Mouse (Mus musculus) MEL (cell line): Measurements from ENCODE around the gene Unc80. TPM values are rescaled to one million over a fixed set of nuclear protein-coding genes. Genes with fewer than 3 reads are reported as not detected.

Experiments used
- DNase-seq: peaks from one replicate; pipeline ENCODE4 v3.0.0; 2011; ENCODE audit warnings: low read depth, low spot score
- H3K27ac ChIP-seq: 2 replicates; pipeline ENCODE4 v1.5.1; 2012; ENCODE audit warnings: low read depth, mild to moderate bottlenecking, control low read depth, low read length, moderate library complexity; ENCODE audit not compliant: control insufficient read depth
- H3K27me3 ChIP-seq, 2 experiments: fragments of 150-350 bp in 1 of 2; sonication (generic) in 1 of 2; 2 replicates each; pipeline ENCODE4 v1.6.1; 2012; ENCODE audit warnings: low read length in 2 of 2, mild to moderate bottlenecking in 2 of 2, improper control_type of control experiment in 1 of 2, moderate library complexity in 1 of 2; ENCODE audit not compliant: insufficient read depth in 2 of 2, control insufficient read depth in 1 of 2
- H3K36me3 ChIP-seq, 2 experiments: 2 replicates each; pipeline ENCODE4 v1.6.1; 2012 to 2014; ENCODE audit warnings: low read length in 2 of 2, improper control_type of control experiment in 1 of 2, inconsistent platforms in 1 of 2, mild to moderate bottlenecking in 1 of 2; ENCODE audit not compliant: insufficient read depth in 2 of 2, control insufficient read depth in 1 of 2
- H3K4me1 ChIP-seq, 2 experiments: fragments of 150-350 bp in 1 of 2; sonication (generic) in 1 of 2; 2 replicates each; pipeline ENCODE4 v1.6.1; 2012; ENCODE audit warnings: low read length in 2 of 2, improper control_type of control experiment in 1 of 2, mild to moderate bottlenecking in 1 of 2; ENCODE audit not compliant: insufficient read depth in 2 of 2, control insufficient read depth in 1 of 2
- H3K4me3 ChIP-seq, 2 experiments: fragments of 150-350 bp in 1 of 2; sonication (generic) in 1 of 2; 2 replicates each; pipeline ENCODE4 v1.5.1; 2012; ENCODE audit warnings: low read depth in 2 of 2, low read length in 2 of 2, mild to moderate bottlenecking in 2 of 2, moderate library complexity in 2 of 2, control low read depth in 1 of 2, improper control_type of control experiment in 1 of 2; ENCODE audit not compliant: control insufficient read depth in 1 of 2, insufficient read depth in 1 of 2
- H3K79me2 ChIP-seq: 2 replicates; pipeline ENCODE4 v1.6.1; 2012; ENCODE audit warnings: mild to moderate bottlenecking, low read length, moderate library complexity; ENCODE audit not compliant: control insufficient read depth, poor library complexity, insufficient read depth
- H3K9ac ChIP-seq: 2 replicates; pipeline ENCODE4 v1.6.1; 2012; ENCODE audit warnings: low read depth, mild to moderate bottlenecking, control low read depth, low read length, moderate library complexity; ENCODE audit not compliant: control insufficient read depth, poor library complexity, severe bottlenecking
- H3K9me3 ChIP-seq: fragments of 150-350 bp; sonication (generic); replicated peaks from 2 replicates; pipeline ENCODE4 v1.6.1; 2012; ENCODE audit warnings: mild to moderate bottlenecking, low read length, improper control_type of control experiment, moderate library complexity; ENCODE audit not compliant: insufficient read depth
- BHLHE40 ChIP-seq: IDR thresholded peaks from 2 replicates; pipeline ENCODE4 v1.6.1; 2012; ENCODE audit warnings: low read depth, mild to moderate bottlenecking, inconsistent platforms, low read length, improper control_type of control experiment, borderline replicate concordance
- CTCF ChIP-seq, 3 experiments: IDR thresholded peaks in 2 of 3; conservative IDR thresholded peaks in 1 of 3; 2 replicates each; pipeline ENCODE4 v1.5.1; 2011 to 2012; ENCODE audit warnings: low read length in 3 of 3, low read depth in 2 of 3, mild to moderate bottlenecking in 2 of 3, improper control_type of control experiment in 1 of 3, inconsistent platforms in 1 of 3, mixed read lengths in 1 of 3, moderate library complexity in 1 of 3; ENCODE audit not compliant: control insufficient read depth in 1 of 3, insufficient read depth in 1 of 3, poor library complexity in 1 of 3, severe bottlenecking in 1 of 3
- E2F4 ChIP-seq: IDR thresholded peaks from 2 replicates; pipeline ENCODE4 v1.6.1; 2011; ENCODE audit warnings: low read depth, low read length, improper control_type of control experiment, borderline replicate concordance
- ELF1 ChIP-seq: IDR thresholded peaks from 2 replicates; pipeline ENCODE4 v1.6.1; 2014; ENCODE audit warnings: low read depth, mild to moderate bottlenecking, inconsistent platforms, low read length, improper control_type of control experiment, moderate library complexity
- EP300 ChIP-seq, 2 experiments: IDR thresholded peaks; 2 replicates each; pipeline ENCODE4 v1.6.1; 2011; ENCODE audit warnings: improper control_type of control experiment in 2 of 2, low read length in 2 of 2, low read depth in 1 of 2, mild to moderate bottlenecking in 1 of 2
- GABPA ChIP-seq: IDR thresholded peaks from 2 replicates; pipeline ENCODE4 v1.6.1; 2012; ENCODE audit warnings: low read depth, mild to moderate bottlenecking, inconsistent platforms, low read length, improper control_type of control experiment, moderate library complexity
- GATA1 ChIP-seq: IDR thresholded peaks from 2 replicates; pipeline ENCODE4 v1.6.1; 2011; ENCODE audit warnings: low read depth, low read length, improper control_type of control experiment
- JUND ChIP-seq: IDR thresholded peaks from 2 replicates; pipeline ENCODE4 v1.6.1; 2011; ENCODE audit warnings: low read depth, mild to moderate bottlenecking, improper control_type of control experiment, low read length
- KAT2A ChIP-seq: conservative IDR thresholded peaks from 2 replicates; pipeline ENCODE4 v1.6.1; 2012; ENCODE audit warnings: low read depth, low read length, improper control_type of control experiment, inconsistent platforms
- MAX ChIP-seq: IDR thresholded peaks from 2 replicates; pipeline ENCODE4 v1.6.1; 2011; ENCODE audit warnings: low read length, improper control_type of control experiment
- MAZ ChIP-seq: IDR thresholded peaks from 2 replicates; pipeline ENCODE4 v1.6.1; 2012; ENCODE audit warnings: low read depth, mild to moderate bottlenecking, inconsistent platforms, low read length, improper control_type of control experiment
- MYB ChIP-seq: IDR thresholded peaks from 2 replicates; pipeline ENCODE4 v1.6.1; 2011; ENCODE audit warnings: mild to moderate bottlenecking, low read depth, low read length, improper control_type of control experiment
- MYC ChIP-seq: IDR thresholded peaks from 2 replicates; pipeline ENCODE4 v1.6.1; 2011; ENCODE audit warnings: low read depth, mild to moderate bottlenecking, low read length, improper control_type of control experiment, moderate library complexity
- NRF1 ChIP-seq: IDR thresholded peaks from 2 replicates; pipeline ENCODE4 v1.6.1; 2014; ENCODE audit warnings: low read depth, mild to moderate bottlenecking, inconsistent platforms, low read length, improper control_type of control experiment, moderate library complexity; ENCODE audit not compliant: poor library complexity, insufficient read depth, severe bottlenecking
- POLR2A ChIP-seq, 2 experiments: IDR thresholded peaks; 2 replicates each; pipeline ENCODE4 v1.6.1; 2011 to 2012; ENCODE audit warnings: low read length in 2 of 2, mild to moderate bottlenecking in 2 of 2, control low read depth in 1 of 2, improper control_type of control experiment in 1 of 2, low read depth in 1 of 2, moderate library complexity in 1 of 2; ENCODE audit not compliant: control insufficient read depth in 1 of 2, insufficient read depth in 1 of 2, poor library complexity in 1 of 2
- RCOR1 ChIP-seq: IDR thresholded peaks from 2 replicates; pipeline ENCODE4 v1.6.1; 2012; ENCODE audit warnings: low read depth, mild to moderate bottlenecking, inconsistent platforms, low read length, improper control_type of control experiment
- SIN3A ChIP-seq: IDR thresholded peaks from 2 replicates; pipeline ENCODE4 v1.6.1; 2012; ENCODE audit warnings: low read length, improper control_type of control experiment, inconsistent platforms
- SMC3 ChIP-seq: IDR thresholded peaks from 2 replicates; pipeline ENCODE4 v1.6.1; 2011; ENCODE audit warnings: low read depth, low read length, improper control_type of control experiment
- TAL1 ChIP-seq: IDR thresholded peaks from 2 replicates; pipeline ENCODE4 v1.6.1; 2012; ENCODE audit warnings: mild to moderate bottlenecking, inconsistent platforms, low read length, moderate library complexity, mixed read lengths
- TBP ChIP-seq: IDR thresholded peaks from 2 replicates; pipeline ENCODE4 v1.8.0; 2011; ENCODE audit warnings: low read depth, low read length, improper control_type of control experiment
- USF2 ChIP-seq, 2 experiments: IDR thresholded peaks; 2 replicates each; pipeline ENCODE4 v1.6.1; 2011 to 2012; ENCODE audit warnings: improper control_type of control experiment in 2 of 2, low read length in 2 of 2, borderline replicate concordance in 1 of 2, inconsistent platforms in 1 of 2, low read depth in 1 of 2, mild to moderate bottlenecking in 1 of 2; ENCODE audit not compliant: insufficient read depth in 1 of 2
- ZC3H11A ChIP-seq: IDR thresholded peaks from 2 replicates; pipeline ENCODE4 v1.6.1; 2012; ENCODE audit warnings: low read depth, mild to moderate bottlenecking, inconsistent platforms, low read length, improper control_type of control experiment
- ZKSCAN1 ChIP-seq: IDR thresholded peaks from 2 replicates; pipeline ENCODE4 v1.6.1; 2012; ENCODE audit warnings: low read depth, mild to moderate bottlenecking, inconsistent platforms, low read length, improper control_type of control experiment, moderate library complexity
- ZNF384 ChIP-seq: IDR thresholded peaks from 2 replicates; pipeline ENCODE4 v1.6.1; 2012; ENCODE audit warnings: low read depth, mild to moderate bottlenecking, inconsistent platforms, low read length, improper control_type of control experiment
- polyA plus RNA-seq, 2 experiments: library from polyadenylated mRNA; stranded (reverse) in 1 of 2; unstranded in 1 of 2; fragments of >175 nt in 1 of 2; fragments of >200 nt in 1 of 2; gene quantifications; 2 replicates each; pipeline versions ENCODE4 v1.2.1 to v1.2.4; 2012; ENCODE audit warnings: low replicate concordance in 2 of 2, low read depth in 1 of 2; ENCODE audit not compliant: insufficient read length in 2 of 2, insufficient read depth in 1 of 2, missing spikeins in 1 of 2
- total RNA-seq: library from RNA; depleted of rRNA; stranded (reverse); fragments of 300-350 nt; gene quantifications from 2 replicates; pipeline ENCODE4 v1.2.3, GENCODE M21; 2012

Gene Unc80
- total and polyA plus RNA-seq, 3 experiments: not detected

- H3K36me3 ChIP-seq: no peaks in the 10 kb centered on the region
- H3K27ac ChIP-seq: no peak overlapping the region
- H3K79me2 ChIP-seq: no peaks in the 10 kb centered on the region
- no peak for DNase-seq
- no peak for TF ChIP-seq MAZ
- no peak for TF ChIP-seq JUND
- TF ChIP-seq NRF1: no peak
- no peak for TF ChIP-seq ZC3H11A
- TF ChIP-seq GATA1: no peak
- no peak for TF ChIP-seq USF2 (IDR thresholded peaks at IDR 0.05; ENCODE audit: borderline replicate concordance in 1 of 2, insufficient read depth in 1 of 2, low read depth in 1 of 2, low read length in 2 of 2)
- TF ChIP-seq TBP: no peak
- TF ChIP-seq CTCF (IDR thresholded peaks at IDR 0.05 in 2 of 3, conservative IDR thresholded peaks at IDR 0.05 in 1 of 3; ENCODE audit: control insufficient read depth in 1 of 3, insufficient read depth in 1 of 3, low read depth in 2 of 3, low read length in 3 of 3, poor library complexity in 1 of 3, severe bottlenecking in 1 of 3): no peak
- no peak for TF ChIP-seq TAL1
- no peak for TF ChIP-seq GABPA
- TF ChIP-seq ZNF384: no peak
- no peak for TF ChIP-seq EP300 (IDR thresholded peaks at IDR 0.05; ENCODE audit: low read depth in 1 of 2, low read length in 2 of 2)
- TF ChIP-seq, all 39 proteins: peak for 0
- Histone ChIP-seq H3K9ac (no peak overlapping the region), H3K27me3 (no peaks in the 10 kb centered on the region), H3K9me3 (no peaks in the 10 kb centered on the region), H3K4me3 (no peak overlapping the region), H3K4me1 (no peaks in the 10 kb centered on the region)
These were observed 14.6 kb downstream of the Unc80 start for GRCm38 (mm10) chr1:66482751-66483150.

- Histone ChIP-seq H3K79me2 (no peaks in the 10 kb centered on the region), H3K4me3 (no peak overlapping the region), H3K36me3 (no peaks in the 10 kb centered on the region), H3K27me3 (no peaks in the 10 kb centered on the region), H3K27ac (no peak overlapping the region), H3K9ac (no peak overlapping the region), H3K4me1 (no peaks in the 10 kb centered on the region), H3K9me3 (no peaks in the 10 kb centered on the region)
- DNase-seq: no peak
- no peak for TF ChIP-seq ZNF384
- no peak for TF ChIP-seq SIN3A
- no peak for TF ChIP-seq MYC
- TF ChIP-seq KAT2A: no peak
- no peak for TF ChIP-seq ELF1
- no peak for TF ChIP-seq MYB
- no peak for TF ChIP-seq BHLHE40
- TF ChIP-seq SMC3: no peak
- TF ChIP-seq MAZ: no peak
- TF ChIP-seq EP300 (IDR thresholded peaks at IDR 0.05; ENCODE audit: low read depth in 1 of 2, low read length in 2 of 2): no peak
- TF ChIP-seq RCOR1: no peak
- TF ChIP-seq MAX: no peak
- no peak for TF ChIP-seq ZKSCAN1
- TF ChIP-seq POLR2A (IDR thresholded peaks at IDR 0.05; ENCODE audit: control insufficient read depth in 1 of 2, insufficient read depth in 1 of 2, low read depth in 1 of 2, low read length in 2 of 2, poor library complexity in 1 of 2): no peak
- TF ChIP-seq E2F4: no peak
These were observed 24.9 kb downstream of the Unc80 start for GRCm38 (mm10) chr1:66493064-66493463.
